Mouse (Mus musculus): Measurements from ENCODE around the gene Mllt11. TPM values are rescaled to one million over a fixed set of nuclear protein-coding genes. Genes with fewer than 3 reads are reported as not detected.
A peak's percentile ranks its signal among the peaks of the same experiment; 100 is the strongest.

Gene Mllt11
- polyA plus RNA-seq, 1 experiment from 2014 or later, result 18.8 TPM

- 84% methylated on average over 4 of the region's 4 CpGs for WGBS
- H3K9ac ChIP-seq, result no peak overlapping the region
- peaks cover 69% of the 10 kb centered on the region for H3K36me3 ChIP-seq
- H3K4me2 ChIP-seq, result no peak overlapping the region
- no peaks in the 10 kb centered on the region for H3K9me3 ChIP-seq
- no peak overlapping the region for H3K27ac ChIP-seq
- H3K4me3 ChIP-seq, result no peak overlapping the region
- H3K4me1 ChIP-seq, result no peaks in the 10 kb centered on the region
- ATAC-seq (ENCODE audit: insufficient number of reproducible peaks, insufficient read depth, low FRiP score, low TSS enrichment, low read depth), result no peak
- no peaks in the 10 kb centered on the region for H3K27me3 ChIP-seq
These were observed 23.7 kb downstream of the Mllt11 start for GRCm38 (mm10) chr3:95208286-95208685.

GRCm38 (mm10) chr3:95203880-95204279, 28.1 kb downstream of the Mllt11 start:
- H3K36me3 ChIP-seq, result peaks cover 87% of the 10 kb centered on the region
- H3K27me3 ChIP-seq, result no peaks in the 10 kb centered on the region
- no peak overlapping the region for H3K4me3 ChIP-seq
- no peak for ATAC-seq (ENCODE audit: insufficient number of reproducible peaks, insufficient read depth, low FRiP score, low TSS enrichment, low read depth)
- H3K27ac ChIP-seq, result no peak overlapping the region
- H3K4me1 ChIP-seq, result 0 out of 2 replicates have a peak, but pooled peaks cover 4% of the 10 kb centered on the region
- no peak overlapping the region for H3K9ac ChIP-seq
- no peak overlapping the region for H3K4me2 ChIP-seq
- H3K9me3 ChIP-seq, result no peaks in the 10 kb centered on the region
- WGBS, result 88% methylated on average over 6 of the region's 6 CpGs

GRCm38 (mm10) chr3:95200562-95200961, 31.4 kb downstream of the Mllt11 start:
- Histone ChIP-seq H3K9me3 (no peaks in the 10 kb centered on the region), H3K4me1 (0 out of 2 replicates have a peak, but pooled peaks cover 4% of the 10 kb centered on the region), H3K4me2 (no peak overlapping the region), H3K27me3 (no peaks in the 10 kb centered on the region), H3K4me3 (no peak overlapping the region), H3K36me3 (peaks cover 89% of the 10 kb centered on the region), H3K27ac (no peak overlapping the region), H3K9ac (no peak overlapping the region)
- no peak for ATAC-seq (ENCODE audit: insufficient number of reproducible peaks, insufficient read depth, low FRiP score, low TSS enrichment, low read depth)
- 33% methylated on average over 2 of the region's 2 CpGs for WGBS

GRCm38 (mm10) chr3:95200132-95200531, 31.8 kb downstream of the Mllt11 start:
- peaks cover 89% of the 10 kb centered on the region for H3K36me3 ChIP-seq

GRCm38 (mm10) chr3:95199101-95199500, 32.9 kb downstream of the Mllt11 start:
- H3K9ac ChIP-seq, result no peak overlapping the region
- peaks cover 8% of the 10 kb centered on the region; the same call in 1 of the 2 replicates for H3K4me1 ChIP-seq
- ATAC-seq (ENCODE audit: insufficient number of reproducible peaks, insufficient read depth, low FRiP score, low TSS enrichment, low read depth), result no peak
- no peak overlapping the region for H3K4me2 ChIP-seq
- H3K4me3 ChIP-seq, result no peak overlapping the region
- no peaks in the 10 kb centered on the region for H3K9me3 ChIP-seq
- H3K27ac ChIP-seq, result no peak overlapping the region
- no peaks in the 10 kb centered on the region for H3K27me3 ChIP-seq
- WGBS, result 69% methylated on average over 1 of the region's 1 CpGs
- peaks cover 89% of the 10 kb centered on the region for H3K36me3 ChIP-seq

More at GRCm38 (mm10) chr3:95200132-95200531, 31.8 kb downstream of the Mllt11 start:
- 73% methylated on average over 7 of the region's 7 CpGs for WGBS
- no peaks in the 10 kb centered on the region for H3K27me3 ChIP-seq
- no peak for ATAC-seq (ENCODE audit: insufficient number of reproducible peaks, insufficient read depth, low FRiP score, low TSS enrichment, low read depth)
- 0 out of 2 replicates have a peak overlapping the region, but pooled peaks have one; percentile 8 for H3K27ac ChIP-seq
- H3K4me1 ChIP-seq, result 0 out of 2 replicates have a peak, but pooled peaks cover 4% of the 10 kb centered on the region
- no peak overlapping the region for H3K4me3 ChIP-seq
- H3K4me2 ChIP-seq, result no peak overlapping the region
- no peaks in the 10 kb centered on the region for H3K9me3 ChIP-seq
- H3K9ac ChIP-seq, result no peak overlapping the region; the same call in 1 of the 2 replicates

GRCm38 (mm10) chr3:95195772-95196171, 36.2 kb downstream of the Mllt11 start:
- ATAC-seq (ENCODE audit: insufficient number of reproducible peaks, insufficient read depth, low FRiP score, low TSS enrichment, low read depth), result no peak
- H3K4me3 ChIP-seq, result no peak overlapping the region
- no peaks in the 10 kb centered on the region for H3K27me3 ChIP-seq
- H3K9ac ChIP-seq, result no peak overlapping the region
- H3K4me2 ChIP-seq, result no peak overlapping the region
- H3K36me3 ChIP-seq, result peaks cover 78% of the 10 kb centered on the region
- 83% methylated on average over 2 of the region's 2 CpGs for WGBS
- H3K4me1 ChIP-seq, result peaks cover 4% of the 10 kb centered on the region; the same call in 1 of the 2 replicates
- H3K9me3 ChIP-seq, result no peaks in the 10 kb centered on the region
- no peak overlapping the region for H3K27ac ChIP-seq

DNA sequence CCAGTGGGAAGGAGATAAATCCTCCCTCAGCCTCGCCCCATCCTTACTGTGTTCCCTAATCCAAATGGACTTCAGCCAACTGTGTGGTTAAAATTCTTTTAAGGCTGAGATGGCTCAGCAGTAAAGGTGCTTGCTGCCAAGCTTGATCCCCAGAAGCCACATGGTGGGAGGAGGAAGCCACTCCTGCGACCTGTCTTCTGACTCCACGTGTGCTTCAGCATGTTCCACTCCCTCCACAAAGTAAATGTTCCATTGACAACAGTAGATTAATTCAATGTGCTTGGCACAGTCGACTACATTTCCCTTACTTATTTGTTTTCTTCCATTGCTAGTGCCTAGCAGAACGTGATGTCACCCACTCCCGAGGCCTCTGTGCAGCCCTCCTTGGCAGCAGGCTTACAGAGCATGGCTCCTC, 37.2 kb downstream of the Mllt11 start:
- H3K9ac ChIP-seq, result no peak overlapping the region
- H3K9me3 ChIP-seq, result no peaks in the 10 kb centered on the region
- ATAC-seq (ENCODE audit: insufficient number of reproducible peaks, insufficient read depth, low FRiP score, low TSS enrichment, low read depth), result no peak
- WGBS, result 71% methylated on average over 6 of the region's 6 CpGs
- H3K4me2 ChIP-seq, result no peak overlapping the region
- no peak overlapping the region for H3K4me3 ChIP-seq
- peaks cover 76% of the 10 kb centered on the region for H3K36me3 ChIP-seq
- peak overlapping the region; percentile 23; the same call in 1 of the 2 replicates for H3K27ac ChIP-seq
- no peaks in the 10 kb centered on the region for H3K27me3 ChIP-seq
- peaks cover 4% of the 10 kb centered on the region; the same call in 1 of the 2 replicates for H3K4me1 ChIP-seq

DNA sequence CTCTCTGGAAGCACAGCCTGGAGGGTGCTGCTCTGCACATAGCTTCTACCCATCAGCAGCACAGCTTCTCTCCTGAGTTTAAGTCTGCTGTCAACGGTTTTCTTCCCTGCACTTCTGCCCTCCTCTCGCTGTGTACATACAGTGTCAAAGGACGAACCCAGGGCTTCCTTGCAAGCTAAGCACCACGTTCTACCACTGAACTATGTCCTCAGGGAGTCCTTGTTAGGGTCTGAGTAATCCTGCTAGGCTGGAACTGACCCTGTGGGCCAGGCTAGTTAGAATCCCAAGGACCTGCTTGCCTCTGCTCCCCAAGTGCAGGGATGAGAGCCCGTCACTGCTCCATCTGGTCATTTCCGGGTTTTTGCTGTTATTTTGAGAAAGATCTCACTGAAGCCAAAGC, 45.1 kb downstream of the Mllt11 start:
- no peak overlapping the region for H3K4me3 ChIP-seq
- H3K27me3 ChIP-seq, result no peaks in the 10 kb centered on the region
- 90% methylated on average over 6 of the region's 6 CpGs for WGBS
- H3K4me1 ChIP-seq, result no peaks in the 10 kb centered on the region
- H3K27ac ChIP-seq, result no peak overlapping the region
- H3K4me2 ChIP-seq, result no peak overlapping the region
- peaks cover 79% of the 10 kb centered on the region for H3K36me3 ChIP-seq
- no peak overlapping the region for H3K9ac ChIP-seq
- no peak for ATAC-seq (ENCODE audit: insufficient number of reproducible peaks, insufficient read depth, low FRiP score, low TSS enrichment, low read depth)
- no peaks in the 10 kb centered on the region for H3K9me3 ChIP-seq

- H3K9ac ChIP-seq, result no peak overlapping the region
- 87% methylated on average over 2 of the region's 2 CpGs for WGBS
- H3K4me2 ChIP-seq, result no peak overlapping the region
- H3K9me3 ChIP-seq, result no peaks in the 10 kb centered on the region
- no peaks in the 10 kb centered on the region for H3K4me1 ChIP-seq
- no peaks in the 10 kb centered on the region for H3K27me3 ChIP-seq
- no peak overlapping the region for H3K27ac ChIP-seq
- H3K36me3 ChIP-seq, result peaks cover 78% of the 10 kb centered on the region
- no peak overlapping the region for H3K4me3 ChIP-seq
- ATAC-seq (ENCODE audit: insufficient number of reproducible peaks, insufficient read depth, low FRiP score, low TSS enrichment, low read depth), result no peak
These were observed 45.9 kb downstream of the Mllt11 start for GRCm38 (mm10) chr3:95186100-95186499.

- H3K36me3 ChIP-seq, result peaks cover 73% of the 10 kb centered on the region
- ATAC-seq (ENCODE audit: insufficient number of reproducible peaks, insufficient read depth, low FRiP score, low TSS enrichment, low read depth), result no peak
- WGBS, result 94% methylated on average over 9 of the region's 9 CpGs
These were observed 47.0 kb downstream of the Mllt11 start for GRCm38 (mm10) chr3:95184796-95185577.

GRCm38 (mm10) chr3:95181841-95182240, 50.1 kb downstream of the Mllt11 start:
- Histone ChIP-seq H3K9ac (no peak overlapping the region), H3K27ac (no peak overlapping the region), H3K36me3 (peaks cover 42% of the 10 kb centered on the region), H3K4me2 (no peak overlapping the region), H3K4me3 (no peak overlapping the region), H3K9me3 (no peaks in the 10 kb centered on the region), H3K27me3 (no peaks in the 10 kb centered on the region), H3K4me1 (no peaks in the 10 kb centered on the region)
- 64% methylated on average over 1 of the region's 1 CpGs for WGBS
- ATAC-seq (ENCODE audit: insufficient number of reproducible peaks, insufficient read depth, low FRiP score, low TSS enrichment, low read depth), result no peak

More at GRCm38 (mm10) chr3:95184796-95185577, 47.0 kb downstream of the Mllt11 start:
- H3K4me2 ChIP-seq, result no peak overlapping the region
- no peak overlapping the region for H3K4me3 ChIP-seq
- H3K4me1 ChIP-seq, result no peaks in the 10 kb centered on the region
- no peak overlapping the region for H3K27ac ChIP-seq
- no peaks in the 10 kb centered on the region for H3K27me3 ChIP-seq
- H3K9me3 ChIP-seq, result no peaks in the 10 kb centered on the region
- no peak overlapping the region for H3K9ac ChIP-seq

DNA sequence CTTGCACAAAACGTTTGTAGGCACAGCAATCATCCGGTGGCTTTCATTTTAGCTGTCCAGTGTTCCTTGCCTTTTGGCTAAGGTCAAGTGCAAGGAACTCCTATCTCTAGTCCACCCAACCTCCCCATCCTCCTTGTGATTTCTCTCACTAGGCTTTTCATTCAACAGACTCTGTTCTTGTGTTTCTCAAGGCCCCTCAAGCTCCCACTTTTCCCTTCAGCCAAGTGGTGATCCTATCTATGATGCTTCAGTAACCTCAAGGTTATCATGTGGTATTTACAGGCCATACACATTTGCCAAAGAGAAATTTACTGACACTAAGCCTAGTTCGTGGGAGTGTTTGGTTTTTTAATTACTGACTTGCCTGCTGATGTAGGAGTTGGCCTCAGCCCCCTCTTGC, 52.1 kb downstream of the Mllt11 start:
- H3K4me2 ChIP-seq, result no peak overlapping the region
- no peak overlapping the region for H3K27ac ChIP-seq
- no peak for ATAC-seq (ENCODE audit: insufficient number of reproducible peaks, insufficient read depth, low FRiP score, low TSS enrichment, low read depth)
- no peaks in the 10 kb centered on the region for H3K9me3 ChIP-seq
- H3K4me1 ChIP-seq, result no peaks in the 10 kb centered on the region
- peaks cover 23% of the 10 kb centered on the region for H3K36me3 ChIP-seq
- no peaks in the 10 kb centered on the region; the same call in 1 of the 2 replicates for H3K27me3 ChIP-seq
- no peak overlapping the region for H3K9ac ChIP-seq
- WGBS, result 71% methylated on average over 3 of the region's 3 CpGs
- no peak overlapping the region for H3K4me3 ChIP-seq
